Mouse (Mus musculus): Measurements from ENCODE around the gene Rnft2. TPM values are rescaled to one million over a fixed set of nuclear protein-coding genes. Genes with fewer than 3 reads are reported as not detected.

The Rnft2 gene
- total RNA-seq, 4 experiments from 2014 or later: 63.3 to 67.8 (median 65.8) TPM

- no peak for DNase-seq (ENCODE audit: low spot score in 2 of 2)
Observed at GRCm38 (mm10) chr5:118174310-118175009, 70.5 kb downstream of the Rnft2 start.

GRCm38 (mm10) chr5:118172078-118172723 is 72.7 kb downstream of the Rnft2 start:
- DNase-seq (ENCODE audit: low spot score in 2 of 2): no peak

- peak in 1 of 2 experiments; percentile 45 for DNase-seq (ENCODE audit: low spot score in 2 of 2)
Observed at GRCm38 (mm10) chr5:118171665-118172064, 73.3 kb downstream of the Rnft2 start.

- DNase-seq (ENCODE audit: low spot score in 2 of 2): peak in 1 of 2 experiments; percentile 35
Observed at GRCm38 (mm10) chr5:118170888-118171529, 73.9 kb downstream of the Rnft2 start.

GRCm38 (mm10) chr5:118169222-118170221 is 75.4 kb downstream of the Rnft2 start:
- DNase-seq (ENCODE audit: low spot score in 2 of 2): no peak

GRCm38 (mm10) chr5:118167561-118167995 is 77.3 kb downstream of the Rnft2 start:
- DNase-seq (ENCODE audit: low spot score in 2 of 2): peak; percentile 56 to 63

- DNase-seq (ENCODE audit: low spot score in 2 of 2): no peak
Observed at GRCm38 (mm10) chr5:118165462-118165861, 79.5 kb downstream of the Rnft2 start.

- DNase-seq (ENCODE audit: low spot score in 2 of 2): peak in 1 of 2 experiments; percentile 28
Observed at GRCm38 (mm10) chr5:118164581-118164980, 80.3 kb downstream of the Rnft2 start, which contains the start of gene Hrk. Hrk (plus strand) TSS chr5:118164648.

GRCm38 (mm10) chr5:118160691-118161090 is 84.2 kb downstream of the Rnft2 start:
- no peak for DNase-seq (ENCODE audit: low spot score in 2 of 2)

- no peak for DNase-seq (ENCODE audit: low spot score in 2 of 2)
Observed at GRCm38 (mm10) chr5:118156976-118157375, 87.9 kb downstream of the Rnft2 start.

GRCm38 (mm10) chr5:118155565-118155947 is 89.4 kb downstream of the Rnft2 start:
- DNase-seq (ENCODE audit: low spot score in 2 of 2): no peak

- DNase-seq (ENCODE audit: low spot score in 2 of 2): peak; percentile 58 to 82
Observed at GRCm38 (mm10) chr5:118154839-118155564, 89.9 kb downstream of the Rnft2 start, which contains the start of gene Fbxw8. Fbxw8 (minus strand) TSS chr5:118155464.

- no peak for DNase-seq (ENCODE audit: low spot score in 2 of 2)
Observed at GRCm38 (mm10) chr5:118149711-118150110, 95.2 kb downstream of the Rnft2 start.

- DNase-seq (ENCODE audit: low spot score in 2 of 2): no peak
Observed at GRCm38 (mm10) chr5:118147264-118147663, 97.7 kb downstream of the Rnft2 start.

- DNase-seq (ENCODE audit: low spot score in 2 of 2): no peak
Observed at GRCm38 (mm10) chr5:118145999-118146679, 98.8 kb downstream of the Rnft2 start.

GRCm38 (mm10) chr5:118145458-118145857 is 99.5 kb downstream of the Rnft2 start:
- no peak for DNase-seq (ENCODE audit: low spot score in 2 of 2)

- DNase-seq (ENCODE audit: low spot score in 2 of 2): no peak
Observed at GRCm38 (mm10) chr5:118144770-118145169, 100.1 kb downstream of the Rnft2 start.

GRCm38 (mm10) chr5:118144327-118144726 is 100.6 kb downstream of the Rnft2 start:
- DNase-seq (ENCODE audit: low spot score in 2 of 2): no peak

- DNase-seq (ENCODE audit: low spot score in 2 of 2): no peak
Observed at GRCm38 (mm10) chr5:118143211-118144026, 101.5 kb downstream of the Rnft2 start.
